Mouse (Mus musculus): ENCODE results near the gene Gm5134. TPM values are rescaled to one million over a fixed set of nuclear protein-coding genes. Genes with fewer than 3 reads are reported as not detected.

Gene Gm5134
- polyA plus RNA-seq, 1 experiment from 2014 or later = 0.10 TPM

DNA sequence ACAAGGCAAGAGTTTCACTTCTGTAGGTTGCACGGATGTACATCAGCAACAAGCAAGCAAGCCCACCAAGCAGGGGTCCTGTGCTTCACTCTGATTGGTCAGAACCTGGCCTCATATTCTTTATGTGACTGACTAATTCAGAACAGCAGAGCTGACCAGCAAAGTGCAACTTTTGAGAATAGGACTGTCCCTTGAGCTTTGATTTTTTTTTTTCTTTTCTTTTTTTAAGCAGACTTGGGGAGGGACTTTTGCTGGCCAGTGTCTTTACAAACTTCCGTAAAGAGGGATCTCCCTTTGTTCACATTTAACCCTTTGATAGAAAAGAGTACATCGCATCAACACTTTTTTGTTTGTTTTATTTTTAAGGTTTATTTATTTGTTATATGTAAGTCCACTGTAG is 55.5 kb downstream of the Gm5134 start:
- Histone ChIP-seq H3K36me3 (replicated peaks) (no peaks in the 10 kb centered on the region), H3K4me3 (no peak overlapping the region), H3K27ac (replicated peaks) (no peak overlapping the region), H3K9me3 (no peaks in the 10 kb centered on the region), H3K4me1 (0 out of 2 replicates have a peak, but pooled peaks cover 3% of the 10 kb centered on the region), H3K27me3 (replicated peaks; ENCODE audit: low read depth, poor library complexity, severe bottlenecking) (no peaks in the 10 kb centered on the region)
- WGBS = 86% methylated on average over 3 of the region's 3 CpGs
- no peak for DNase-seq (ENCODE audit: low spot score)

GRCm38 (mm10) chr10:76012922-76013321 is 58.6 kb downstream of the Gm5134 start:
- no peak for DNase-seq (ENCODE audit: low spot score)
- H3K36me3 ChIP-seq (replicated peaks) = no peaks in the 10 kb centered on the region
- 0 out of 2 replicates have a peak, but pooled peaks cover 5% of the 10 kb centered on the region for H3K9me3 ChIP-seq
- no peaks in the 10 kb centered on the region for H3K4me1 ChIP-seq
- no peaks in the 10 kb centered on the region for H3K27me3 ChIP-seq (replicated peaks; ENCODE audit: low read depth, poor library complexity, severe bottlenecking)
- WGBS = 82% methylated on average over 6 of the region's 6 CpGs
- H3K4me3 ChIP-seq = no peak overlapping the region
- H3K27ac ChIP-seq (replicated peaks) = no peak overlapping the region

- WGBS = 90% methylated on average over 3 of the region's 3 CpGs
- no peak overlapping the region for H3K27ac ChIP-seq (replicated peaks)
- H3K9me3 ChIP-seq = 0 out of 2 replicates have a peak, but pooled peaks cover 5% of the 10 kb centered on the region
- no peaks in the 10 kb centered on the region for H3K27me3 ChIP-seq (replicated peaks; ENCODE audit: low read depth, poor library complexity, severe bottlenecking)
- no peak for DNase-seq (ENCODE audit: low spot score)
- H3K4me3 ChIP-seq = no peak overlapping the region
- H3K4me1 ChIP-seq = no peaks in the 10 kb centered on the region
- H3K36me3 ChIP-seq (replicated peaks) = no peaks in the 10 kb centered on the region
Measured at GRCm38 (mm10) chr10:76016886-76017285, 62.6 kb downstream of the Gm5134 start.

- no peak overlapping the region for H3K4me3 ChIP-seq
- no peak overlapping the region for H3K27ac ChIP-seq (replicated peaks)
- H3K9me3 ChIP-seq = 0 out of 2 replicates have a peak, but pooled peaks cover 7% of the 10 kb centered on the region
- H3K27me3 ChIP-seq (replicated peaks; ENCODE audit: low read depth, poor library complexity, severe bottlenecking) = no peaks in the 10 kb centered on the region
- no peaks in the 10 kb centered on the region for H3K4me1 ChIP-seq
- DNase-seq (ENCODE audit: low spot score) = no peak
- WGBS = 77% methylated on average over 3 of the region's 3 CpGs
- no peaks in the 10 kb centered on the region for H3K36me3 ChIP-seq (replicated peaks)
Measured at GRCm38 (mm10) chr10:76021728-76022127, 67.4 kb downstream of the Gm5134 start.

DNA sequence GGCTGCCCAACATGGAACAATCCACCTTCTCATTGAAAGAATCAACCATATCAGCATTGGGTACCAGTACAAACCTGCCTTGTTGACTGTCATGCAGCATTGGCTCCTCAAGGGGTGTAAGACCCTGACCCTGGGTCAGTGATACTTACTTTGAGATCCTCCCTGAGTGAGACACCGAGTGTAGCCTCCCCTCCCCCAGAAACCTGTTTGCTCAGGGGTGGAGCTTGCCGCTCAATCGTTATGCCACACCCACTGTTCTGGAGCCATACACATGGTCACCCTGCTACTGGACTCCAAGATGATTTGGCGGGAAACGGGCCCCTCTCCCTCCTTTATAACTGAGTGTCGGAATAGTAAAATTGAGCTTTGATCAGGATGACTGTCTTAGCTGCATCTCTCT is 69.6 kb downstream of the Gm5134 start:
- Histone ChIP-seq H3K36me3 (replicated peaks) (no peaks in the 10 kb centered on the region), H3K4me1 (peaks cover 8% of the 10 kb centered on the region), H3K27me3 (replicated peaks; ENCODE audit: low read depth, poor library complexity, severe bottlenecking) (no peaks in the 10 kb centered on the region), H3K27ac (replicated peaks) (no peak overlapping the region), H3K4me3 (no peak overlapping the region), H3K9me3 (0 out of 2 replicates have a peak, but pooled peaks cover 7% of the 10 kb centered on the region)
- no peak for DNase-seq (ENCODE audit: low spot score)
- 94% methylated on average over 6 of the region's 6 CpGs for WGBS

DNA sequence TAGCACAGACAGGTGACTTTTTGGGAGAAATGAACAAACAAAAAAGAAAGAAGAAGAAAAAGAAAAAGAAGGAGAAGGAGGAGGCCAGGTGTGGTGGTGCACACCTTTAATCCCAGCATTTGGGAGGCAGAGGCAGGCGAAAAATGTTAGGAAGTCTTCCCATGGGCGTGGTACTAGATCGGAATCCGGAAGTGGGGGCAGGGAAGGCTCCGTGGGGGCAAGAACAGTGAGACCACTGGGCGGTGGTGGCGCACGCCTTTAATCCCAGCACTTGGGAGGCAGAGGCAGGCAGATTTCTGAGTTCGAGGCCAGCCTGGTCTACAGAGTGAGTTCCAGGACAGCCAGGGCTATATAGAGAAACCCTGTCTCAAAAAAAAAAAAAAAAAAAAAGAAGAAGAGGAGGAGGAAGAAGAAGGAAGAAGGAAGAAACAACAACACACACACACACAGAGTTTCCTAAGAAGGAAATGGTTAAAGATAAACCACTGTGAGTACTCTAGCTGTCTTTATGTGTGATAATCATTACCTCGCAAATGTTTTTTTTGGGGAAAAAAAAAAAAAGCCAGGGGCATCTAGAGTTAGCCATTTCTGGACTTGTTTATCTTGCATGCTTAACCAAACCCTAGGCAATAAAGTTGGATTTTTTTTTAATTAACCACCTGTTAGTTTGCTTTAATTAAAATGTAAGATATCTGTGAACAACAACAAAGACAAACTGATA is 71.3 kb downstream of the Gm5134 start:
- no peak overlapping the region for H3K4me3 ChIP-seq
- DNase-seq (ENCODE audit: low spot score) = no peak
- no peaks in the 10 kb centered on the region for H3K36me3 ChIP-seq (replicated peaks)
- H3K27me3 ChIP-seq (replicated peaks; ENCODE audit: low read depth, poor library complexity, severe bottlenecking) = no peaks in the 10 kb centered on the region
- H3K27ac ChIP-seq (replicated peaks) = no peak overlapping the region
- H3K9me3 ChIP-seq = 0 out of 2 replicates have a peak, but pooled peaks cover 7% of the 10 kb centered on the region
- WGBS = 90% methylated on average over 10 of the region's 10 CpGs
- H3K4me1 ChIP-seq = peaks cover 8% of the 10 kb centered on the region

- no peaks in the 10 kb centered on the region for H3K27me3 ChIP-seq (replicated peaks; ENCODE audit: low read depth, poor library complexity, severe bottlenecking)
- 0 out of 2 replicates have a peak, but pooled peaks cover 7% of the 10 kb centered on the region for H3K9me3 ChIP-seq
- no peaks in the 10 kb centered on the region for H3K36me3 ChIP-seq (replicated peaks)
- peaks cover 12% of the 10 kb centered on the region for H3K4me1 ChIP-seq
- WGBS = 64% methylated on average over 12 of the region's 12 CpGs
- no peak overlapping the region for H3K4me3 ChIP-seq
- H3K27ac ChIP-seq (replicated peaks) = no peak overlapping the region
- DNase-seq (ENCODE audit: low spot score) = no peak
Measured at GRCm38 (mm10) chr10:76027127-76028015, 73.1 kb downstream of the Gm5134 start.

- no peak for DNase-seq (ENCODE audit: low spot score)
- Histone ChIP-seq H3K4me1 (peaks cover 12% of the 10 kb centered on the region), H3K4me3 (no peak overlapping the region), H3K27me3 (replicated peaks; ENCODE audit: low read depth, poor library complexity, severe bottlenecking) (no peaks in the 10 kb centered on the region), H3K36me3 (replicated peaks) (no peaks in the 10 kb centered on the region), H3K9me3 (0 out of 2 replicates have a peak, but pooled peaks cover 7% of the 10 kb centered on the region), H3K27ac (replicated peaks) (no peak overlapping the region)
- WGBS = 26% methylated on average over 4 of the region's 4 CpGs
Measured at GRCm38 (mm10) chr10:76028016-76028366, 73.7 kb downstream of the Gm5134 start.

DNA sequence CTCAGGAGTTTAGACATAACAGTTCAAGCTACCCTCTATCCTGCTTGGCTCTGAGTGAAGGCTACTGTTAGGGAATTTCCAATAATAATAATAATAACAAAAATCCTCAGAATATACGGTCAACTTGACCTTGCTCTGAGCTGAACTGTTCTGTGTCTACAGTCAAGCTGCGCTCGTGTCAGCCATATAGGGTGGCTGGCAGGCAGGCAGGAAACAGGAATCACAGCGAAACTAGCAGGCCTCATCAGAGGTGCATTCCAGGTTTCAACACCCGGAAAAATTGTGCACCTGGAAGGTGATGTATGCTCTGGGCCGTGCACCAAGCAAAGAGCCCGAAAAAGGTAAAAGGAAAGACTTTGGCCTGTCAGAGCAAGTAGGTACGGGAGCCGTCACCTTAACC is 74.1 kb downstream of the Gm5134 start:
- no peaks in the 10 kb centered on the region for H3K27me3 ChIP-seq (replicated peaks; ENCODE audit: low read depth, poor library complexity, severe bottlenecking)
- no peak for DNase-seq (ENCODE audit: low spot score)
- 68% methylated on average over 9 of the region's 9 CpGs for WGBS
- no peaks in the 10 kb centered on the region for H3K36me3 ChIP-seq (replicated peaks)
- 0 out of 2 replicates have a peak, but pooled peaks cover 7% of the 10 kb centered on the region for H3K9me3 ChIP-seq
- H3K27ac ChIP-seq (replicated peaks) = no peak overlapping the region
- H3K4me1 ChIP-seq = peaks cover 16% of the 10 kb centered on the region
- no peak overlapping the region for H3K4me3 ChIP-seq

DNA sequence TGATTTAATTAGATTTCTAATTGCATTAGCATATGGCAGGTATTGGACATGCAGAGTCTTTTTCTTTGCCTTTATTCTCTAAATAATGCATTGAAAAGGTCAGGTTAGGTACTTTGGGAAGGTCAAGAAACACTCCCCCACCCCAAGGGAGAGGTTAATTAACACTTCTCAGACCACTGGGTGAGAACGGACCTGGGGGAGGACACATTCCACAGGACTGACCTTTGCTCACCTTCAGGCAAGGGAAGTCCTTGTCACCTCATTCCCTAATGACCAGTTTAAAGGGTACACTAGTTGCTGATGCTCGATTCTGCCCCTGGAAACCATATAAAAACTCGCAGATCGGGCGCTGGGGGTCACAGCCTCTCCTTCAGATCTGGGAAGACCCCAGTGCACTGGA is 75.0 kb downstream of the Gm5134 start:
- WGBS = 57% methylated on average over 5 of the region's 5 CpGs
- no peak for DNase-seq (ENCODE audit: low spot score)
- Histone ChIP-seq H3K4me1 (peaks cover 19% of the 10 kb centered on the region), H3K27ac (replicated peaks) (no peak overlapping the region), H3K9me3 (0 out of 2 replicates have a peak, but pooled peaks cover 7% of the 10 kb centered on the region), H3K27me3 (replicated peaks; ENCODE audit: low read depth, poor library complexity, severe bottlenecking) (no peaks in the 10 kb centered on the region), H3K4me3 (no peak overlapping the region), H3K36me3 (replicated peaks) (peaks cover 5% of the 10 kb centered on the region)

GRCm38 (mm10) chr10:76030496-76030895 is 76.2 kb downstream of the Gm5134 start:
- no peak overlapping the region for H3K4me3 ChIP-seq
- H3K9me3 ChIP-seq = no peaks in the 10 kb centered on the region
- no peak overlapping the region for H3K27ac ChIP-seq (replicated peaks)
- 63% methylated on average over 5 of the region's 5 CpGs for WGBS
- no peak for DNase-seq (ENCODE audit: low spot score)
- peaks cover 18% of the 10 kb centered on the region for H3K36me3 ChIP-seq (replicated peaks)
- no peaks in the 10 kb centered on the region for H3K27me3 ChIP-seq (replicated peaks; ENCODE audit: low read depth, poor library complexity, severe bottlenecking)
- H3K4me1 ChIP-seq = peaks cover 19% of the 10 kb centered on the region

GRCm38 (mm10) chr10:76031511-76032401 is 77.4 kb downstream of the Gm5134 start:
- WGBS = 52% methylated on average over 14 of the region's 14 CpGs
- DNase-seq (ENCODE audit: low spot score) = no peak
- peaks cover 27% of the 10 kb centered on the region for H3K36me3 ChIP-seq (replicated peaks)
- no peaks in the 10 kb centered on the region for H3K27me3 ChIP-seq (replicated peaks; ENCODE audit: low read depth, poor library complexity, severe bottlenecking)
- H3K9me3 ChIP-seq = no peaks in the 10 kb centered on the region
- peak overlapping the region; percentile 95 for H3K4me3 ChIP-seq
- peaks cover 19% of the 10 kb centered on the region for H3K4me1 ChIP-seq
- H3K27ac ChIP-seq (replicated peaks) = peak overlapping the region; percentile 96
